Mouse (Mus musculus): ENCODE data around the gene Myl6. TPM values are rescaled to one million over a fixed set of nuclear protein-coding genes. Genes with fewer than 3 reads are reported as not detected.

Myl6 gene
- polyA plus RNA-seq, 1 experiment = 451 TPM

DNA sequence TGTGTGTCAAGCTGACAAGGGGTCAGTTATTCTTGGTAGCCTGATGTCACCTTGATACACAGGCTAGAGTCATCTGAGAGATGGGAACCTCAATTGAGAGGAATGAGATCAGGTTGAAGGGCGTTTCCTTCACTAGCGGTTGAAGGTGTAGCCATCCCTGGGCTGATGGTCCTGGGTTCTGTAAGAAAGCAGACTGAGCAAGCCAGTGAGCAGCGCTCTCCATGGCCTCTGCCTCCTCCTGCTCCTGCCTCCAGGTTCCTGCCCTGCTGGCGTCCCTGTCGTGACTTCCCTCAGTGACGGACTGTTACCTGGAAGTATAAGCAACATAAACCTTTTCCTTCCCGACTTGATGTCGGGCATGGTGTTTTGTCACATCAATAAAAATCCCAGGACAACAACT, 9.6 kb upstream of the Myl6 start:
- H3K4me3 ChIP-seq (ENCODE audit: extremely low read depth, insufficient read depth, insufficient read length) = no peak overlapping the region
- H3K36me3 ChIP-seq (ENCODE audit: control insufficient read depth, insufficient read depth, low read length) = no peaks in the 10 kb centered on the region
- 77% methylated on average over 8 of the region's 8 CpGs for WGBS
- peaks cover 10% of the 10 kb centered on the region; the same call in 1 of the 2 replicates for H3K4me1 ChIP-seq (ENCODE audit: control insufficient read depth, insufficient read depth, insufficient read length)
- TF ChIP-seq POLR2A (IDR thresholded peaks at IDR 0.05; ENCODE audit: low read depth, low read length) (no peak), CTCF (IDR thresholded peaks at IDR 0.05; ENCODE audit: extremely low read depth, insufficient read depth, insufficient read length, insufficient replicate concordance) (no peak)
- no peaks in the 10 kb centered on the region for H3K27me3 ChIP-seq (ENCODE audit: control insufficient read depth, insufficient read depth, low read length)
- no peak for DNase-seq (ENCODE audit: low read depth in 1 of 2, low spot score in 2 of 2)
- peak overlapping the region; percentile 48 for H3K27ac ChIP-seq (ENCODE audit: insufficient read depth, low read length)

DNA sequence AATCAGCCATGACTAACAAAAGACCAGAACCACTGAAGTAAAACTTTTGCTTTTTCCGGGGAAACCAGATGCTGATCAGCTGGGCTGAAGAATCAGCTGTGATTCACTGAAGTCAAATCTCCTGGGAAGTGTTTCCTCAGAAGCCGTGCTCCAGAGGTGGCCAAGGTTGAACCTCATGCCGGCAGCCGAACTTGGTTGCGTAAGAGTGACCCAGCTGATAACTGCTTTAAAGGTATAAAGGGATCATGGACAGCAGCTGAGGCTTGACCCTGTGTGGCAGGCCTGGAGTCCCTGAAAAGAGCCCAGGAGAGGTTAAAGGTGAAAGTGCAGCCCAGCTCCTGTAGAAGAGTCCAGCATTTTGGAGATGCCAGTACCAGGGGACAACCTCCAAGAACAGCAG, 8.4 kb upstream of the Myl6 start:
- Histone ChIP-seq H3K27ac (ENCODE audit: insufficient read depth, low read length) (no peak overlapping the region), H3K4me1 (ENCODE audit: control insufficient read depth, insufficient read depth, insufficient read length) (peaks cover 12% of the 10 kb centered on the region; the same call in 1 of the 2 replicates), H3K4me3 (ENCODE audit: extremely low read depth, insufficient read depth, insufficient read length) (no peak overlapping the region)

DNA sequence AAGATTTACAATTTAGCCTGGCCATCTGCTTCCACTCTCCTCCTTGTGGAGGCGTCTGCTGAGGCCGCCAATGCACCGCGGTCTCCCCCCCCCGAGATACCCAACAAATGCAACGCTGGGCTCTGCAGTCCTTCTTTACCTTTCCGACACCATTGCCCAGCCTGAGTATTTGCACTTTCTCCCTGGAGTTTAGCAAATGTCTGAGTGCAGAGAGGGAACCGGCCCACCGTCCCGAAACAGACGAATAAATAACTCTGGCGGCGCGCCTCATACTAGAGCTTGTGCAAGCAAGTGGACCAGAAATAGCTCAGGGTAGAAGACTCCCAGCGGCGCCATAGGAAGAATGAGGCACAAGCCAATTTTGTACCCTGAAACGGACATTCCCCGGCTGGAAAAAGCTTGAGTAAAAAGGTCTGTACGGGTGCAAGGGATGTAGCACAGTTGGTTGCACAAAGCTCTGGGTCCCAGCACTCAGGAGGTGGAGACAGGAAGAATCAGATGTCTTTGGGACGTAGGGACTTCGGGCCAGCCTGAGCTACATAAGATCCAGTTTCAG, 5.2 kb upstream of the Myl6 start:
- peak in 1 of 2 experiments; percentile 33 for DNase-seq (ENCODE audit: low read depth in 1 of 2, low spot score in 2 of 2)
- H3K27ac ChIP-seq (ENCODE audit: insufficient read depth, low read length) = peak overlapping the region; percentile 93

More for the DNA sequence above, 8.4 kb upstream of the Myl6 start:
- TF ChIP-seq CTCF (IDR thresholded peaks at IDR 0.05; ENCODE audit: extremely low read depth, insufficient read depth, insufficient read length, insufficient replicate concordance) (no peak), POLR2A (IDR thresholded peaks at IDR 0.05; ENCODE audit: low read depth, low read length) (no peak)
- Histone ChIP-seq H3K27me3 (ENCODE audit: control insufficient read depth, insufficient read depth, low read length) (no peaks in the 10 kb centered on the region), H3K36me3 (ENCODE audit: control insufficient read depth, insufficient read depth, low read length) (no peaks in the 10 kb centered on the region)
- WGBS = 85% methylated on average over 5 of the region's 5 CpGs
- DNase-seq (ENCODE audit: low read depth in 1 of 2, low spot score in 2 of 2) = no peak

DNA sequence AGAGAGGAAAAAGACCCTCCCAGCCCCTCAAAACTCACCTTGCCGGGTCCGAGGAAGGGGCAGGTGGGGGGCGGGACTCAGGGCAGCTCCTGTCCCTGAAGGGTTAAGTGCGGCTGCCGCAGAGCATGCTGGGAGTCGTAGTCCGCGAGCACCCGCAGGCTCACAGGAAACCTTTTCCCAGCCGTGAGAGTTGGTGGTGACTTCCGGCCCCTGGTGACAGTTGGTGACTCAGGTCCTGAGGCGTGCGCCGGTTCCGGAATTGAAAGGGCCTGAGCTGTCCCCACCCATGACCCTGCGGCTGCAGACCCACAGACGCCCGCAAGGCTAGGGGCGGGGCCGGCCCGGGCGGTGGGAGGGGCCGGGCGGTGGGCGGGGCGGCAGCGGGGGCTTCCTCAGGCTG, 4.6 kb upstream of the Myl6 start, which contains the start of gene Myl6b:
Myl6b (minus strand) TSS at position 96 of the 400 bp plus-strand sequence.
- Histone ChIP-seq H3K4me1 (ENCODE audit: control insufficient read depth, insufficient read depth, insufficient read length) (peaks cover 10% of the 10 kb centered on the region; the same call in 1 of the 2 replicates), H3K36me3 (ENCODE audit: control insufficient read depth, insufficient read depth, low read length) (no peaks in the 10 kb centered on the region), H3K27ac (ENCODE audit: insufficient read depth, low read length) (peak within 1 kb of the TSS; percentile 93), H3K4me3 (ENCODE audit: extremely low read depth, insufficient read depth, insufficient read length) (peak within 1 kb of the TSS; percentile 73), H3K27me3 (ENCODE audit: control insufficient read depth, insufficient read depth, low read length) (no peaks in the 10 kb centered on the region)
- TF ChIP-seq POLR2A (IDR thresholded peaks at IDR 0.05; ENCODE audit: low read depth, low read length) = no peak
- TF ChIP-seq CTCF (IDR thresholded peaks at IDR 0.05; ENCODE audit: extremely low read depth, insufficient read depth, insufficient read length, insufficient replicate concordance) = no peak
- DNase-seq (ENCODE audit: low read depth in 1 of 2, low spot score in 2 of 2) = peak; percentile 96 to 97
- under 1% methylated on average over 27 of the region's 27 CpGs for WGBS

More for the DNA sequence above, 5.2 kb upstream of the Myl6 start:
- no peak for TF ChIP-seq CTCF (IDR thresholded peaks at IDR 0.05; ENCODE audit: extremely low read depth, insufficient read depth, insufficient read length, insufficient replicate concordance)
- TF ChIP-seq POLR2A (IDR thresholded peaks at IDR 0.05; ENCODE audit: low read depth, low read length) = no peak
- no peaks in the 10 kb centered on the region for H3K27me3 ChIP-seq (ENCODE audit: control insufficient read depth, insufficient read depth, low read length)
- H3K4me1 ChIP-seq (ENCODE audit: control insufficient read depth, insufficient read depth, insufficient read length) = peaks cover 12% of the 10 kb centered on the region; the same call in 1 of the 2 replicates
- H3K36me3 ChIP-seq (ENCODE audit: control insufficient read depth, insufficient read depth, low read length) = no peaks in the 10 kb centered on the region
- WGBS = under 1% methylated on average over 21 of the region's 21 CpGs
- peak overlapping the region; percentile 73 for H3K4me3 ChIP-seq (ENCODE audit: extremely low read depth, insufficient read depth, insufficient read length)

DNA sequence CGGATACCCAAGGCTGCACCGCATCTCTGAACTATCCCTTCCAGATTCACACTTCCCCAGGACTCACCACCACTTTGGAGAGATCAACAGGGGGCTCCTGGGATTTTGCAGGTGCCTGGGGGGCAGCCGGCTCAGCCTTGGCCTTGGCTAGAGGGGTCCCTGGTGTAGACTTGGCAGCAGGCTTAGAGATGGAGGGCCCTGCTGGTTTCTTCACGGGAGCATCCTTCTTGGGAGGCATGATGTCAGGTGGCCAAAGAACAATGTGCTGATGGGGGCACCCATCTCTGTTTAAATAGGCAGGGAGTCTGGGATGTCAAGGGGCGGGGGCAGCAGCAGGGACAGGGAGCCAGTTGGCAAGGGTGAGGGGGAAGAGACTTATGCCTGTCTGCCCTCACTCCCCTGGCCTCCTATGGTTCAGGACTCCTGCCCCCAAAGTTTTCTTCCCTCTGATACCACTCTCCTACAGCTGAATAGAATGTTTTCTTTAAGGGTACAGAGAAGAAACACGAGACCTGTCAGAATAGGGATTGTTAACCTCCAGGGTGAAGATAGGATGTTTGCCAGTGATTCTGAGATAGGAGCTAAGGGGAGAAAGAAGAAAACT, 3.3 kb upstream of the Myl6 start:
- 86% methylated on average over 6 of the region's 6 CpGs for WGBS
- Histone ChIP-seq H3K36me3 (ENCODE audit: control insufficient read depth, insufficient read depth, low read length) (no peaks in the 10 kb centered on the region), H3K4me1 (ENCODE audit: control insufficient read depth, insufficient read depth, insufficient read length) (peaks cover 10% of the 10 kb centered on the region; the same call in 1 of the 2 replicates), H3K27ac (ENCODE audit: insufficient read depth, low read length) (no peak overlapping the region), H3K27me3 (ENCODE audit: control insufficient read depth, insufficient read depth, low read length) (no peaks in the 10 kb centered on the region), H3K4me3 (ENCODE audit: extremely low read depth, insufficient read depth, insufficient read length) (no peak overlapping the region)
- TF ChIP-seq POLR2A (IDR thresholded peaks at IDR 0.05; ENCODE audit: low read depth, low read length) (no peak), CTCF (IDR thresholded peaks at IDR 0.05; ENCODE audit: extremely low read depth, insufficient read depth, insufficient read length, insufficient replicate concordance) (no peak)
- DNase-seq (ENCODE audit: low read depth in 1 of 2, low spot score in 2 of 2) = no peak

DNA sequence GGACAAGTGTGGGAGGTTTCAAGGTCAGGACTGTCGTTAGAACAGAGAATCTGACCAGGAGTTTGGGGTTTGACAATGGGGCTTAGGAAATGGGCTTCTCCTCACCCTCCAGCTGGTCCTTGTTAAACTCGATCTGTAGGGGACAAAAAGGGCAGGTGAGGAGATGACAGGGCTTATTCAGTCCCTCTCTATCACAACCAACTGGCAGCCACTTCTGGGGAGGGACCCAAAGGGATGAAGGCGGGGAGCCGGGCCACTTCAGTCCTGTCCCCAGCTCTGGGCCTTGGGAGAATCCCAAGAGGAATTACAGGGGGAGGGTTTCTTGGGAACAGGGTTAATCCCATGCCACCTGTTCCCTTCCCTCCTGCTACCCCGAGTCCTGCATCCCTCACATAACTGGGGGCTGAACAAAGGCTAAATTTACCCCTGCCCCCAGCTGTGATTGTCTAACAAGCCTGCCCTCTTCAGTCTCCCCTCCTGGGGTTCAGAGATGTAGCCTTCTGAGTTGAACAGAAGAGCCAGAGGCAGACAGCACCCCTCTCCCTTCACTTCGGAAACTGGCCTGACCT, 2.6 kb upstream of the Myl6 start:
- no peaks in the 10 kb centered on the region for H3K27me3 ChIP-seq (ENCODE audit: control insufficient read depth, insufficient read depth, low read length)
- TF ChIP-seq CTCF (IDR thresholded peaks at IDR 0.05; ENCODE audit: extremely low read depth, insufficient read depth, insufficient read length, insufficient replicate concordance) = no peak
- no peak for TF ChIP-seq POLR2A (IDR thresholded peaks at IDR 0.05; ENCODE audit: low read depth, low read length)
- no peak overlapping the region for H3K4me3 ChIP-seq (ENCODE audit: extremely low read depth, insufficient read depth, insufficient read length)
- 86% methylated on average over 6 of the region's 6 CpGs for WGBS
- H3K27ac ChIP-seq (ENCODE audit: insufficient read depth, low read length) = no peak overlapping the region
- H3K36me3 ChIP-seq (ENCODE audit: control insufficient read depth, insufficient read depth, low read length) = no peaks in the 10 kb centered on the region; the same call in 1 of the 2 replicates
- H3K4me1 ChIP-seq (ENCODE audit: control insufficient read depth, insufficient read depth, insufficient read length) = peaks cover 14% of the 10 kb centered on the region; the same call in 1 of the 2 replicates
- no peak for DNase-seq (ENCODE audit: low read depth in 1 of 2, low spot score in 2 of 2)
